Mouse (Mus musculus) cerebellum, adult (tissue): ENCODE measurements at regions not wholly inside any gene's neighbourhood (a gene's known extent, or its start where the extent isn't known, plus 50 kb on each side); places are given as distances from the start of the nearest gene placed in this dataset.

Experiments used
- ATAC-seq: cut with Nextera tagmentation; 2 replicates; pipeline ENCODE4 v1.9.2; 2017; ENCODE audit warnings: mild to moderate bottlenecking, moderate library complexity, mixed read lengths; ENCODE audit not compliant: insufficient number of reproducible peaks, low FRiP score, low TSS enrichment

DNA sequence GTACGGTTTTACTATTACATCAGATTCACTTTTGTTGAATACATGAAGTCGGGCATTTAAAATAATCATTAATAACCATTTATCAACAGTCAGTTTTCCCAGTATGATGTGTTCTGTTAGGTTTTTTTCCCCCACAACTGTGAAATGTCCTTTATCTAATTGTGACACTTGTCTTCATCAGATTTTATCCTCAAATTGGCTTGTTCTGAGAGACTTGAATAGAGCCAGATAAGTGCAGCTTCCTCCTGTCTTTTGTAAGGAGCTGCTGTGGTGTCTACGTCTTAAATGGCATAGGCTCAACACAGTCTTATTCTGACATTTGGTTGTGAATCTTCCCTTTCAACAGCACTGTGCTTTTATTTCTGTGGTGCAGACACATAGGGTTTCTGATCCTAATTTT, 206.8 kb upstream of the Itga1 start:
- no peak for ATAC-seq

DNA sequence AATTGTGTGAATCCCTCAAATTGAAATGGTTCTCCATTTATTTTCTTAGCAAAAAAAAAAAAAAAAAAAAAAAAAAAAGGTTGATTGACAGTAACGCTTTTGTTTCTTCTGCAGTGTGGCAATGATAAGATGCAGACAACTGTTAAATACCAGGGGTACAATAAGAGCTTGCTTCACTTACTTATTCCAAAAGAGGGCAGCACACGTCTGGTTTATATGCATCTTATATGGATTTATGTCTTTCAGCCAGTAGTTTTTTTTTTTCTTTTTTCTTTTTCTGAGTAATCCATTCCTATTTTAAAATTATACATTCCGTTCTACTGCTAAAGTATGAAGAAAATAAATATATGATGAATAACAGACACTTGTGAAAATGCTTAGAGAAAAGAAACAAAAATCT, 185.6 kb upstream of the Itga1 start:
- no peak for ATAC-seq

DNA sequence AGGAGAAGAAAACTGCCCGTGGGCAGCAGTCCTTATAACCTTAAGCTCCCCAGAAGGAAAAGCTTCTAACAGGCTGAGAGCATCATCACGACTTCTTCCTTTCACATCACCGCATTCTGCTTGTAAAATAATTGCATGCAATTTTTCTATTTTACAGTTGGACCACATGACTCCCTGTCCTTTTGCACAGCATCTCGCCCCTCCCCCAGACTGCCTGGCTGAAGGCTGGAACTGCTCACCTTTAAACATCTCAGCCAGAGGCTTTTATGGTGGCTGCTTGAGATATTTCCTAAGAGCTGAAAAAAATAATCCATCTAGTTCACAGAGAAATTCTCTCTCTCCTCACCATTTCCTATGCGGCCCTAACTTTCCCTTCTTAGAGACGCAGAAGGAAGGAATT, 164.4 kb upstream of the Itga1 start:
- ATAC-seq = no peak

DNA sequence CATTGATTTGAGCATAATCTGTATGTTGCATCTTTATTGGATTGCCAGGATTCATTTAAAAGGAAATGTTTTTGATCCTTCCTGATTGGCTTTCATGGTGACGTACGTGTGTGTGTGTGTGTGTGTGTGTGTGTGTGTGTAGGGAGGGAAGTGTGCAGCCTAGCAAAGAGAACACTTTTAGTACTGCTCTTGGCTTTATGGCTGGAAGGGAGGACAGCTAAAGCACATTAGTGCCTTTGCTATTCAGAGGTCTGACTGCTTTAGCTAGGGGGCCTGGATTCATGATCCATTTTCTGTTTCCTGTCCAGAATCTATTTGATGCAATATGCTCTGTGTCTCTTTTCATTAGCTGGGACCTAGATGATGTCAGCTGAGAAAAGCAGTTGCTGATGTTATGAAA, 155.6 kb upstream of the Itga1 start:
- ATAC-seq = no peak

DNA sequence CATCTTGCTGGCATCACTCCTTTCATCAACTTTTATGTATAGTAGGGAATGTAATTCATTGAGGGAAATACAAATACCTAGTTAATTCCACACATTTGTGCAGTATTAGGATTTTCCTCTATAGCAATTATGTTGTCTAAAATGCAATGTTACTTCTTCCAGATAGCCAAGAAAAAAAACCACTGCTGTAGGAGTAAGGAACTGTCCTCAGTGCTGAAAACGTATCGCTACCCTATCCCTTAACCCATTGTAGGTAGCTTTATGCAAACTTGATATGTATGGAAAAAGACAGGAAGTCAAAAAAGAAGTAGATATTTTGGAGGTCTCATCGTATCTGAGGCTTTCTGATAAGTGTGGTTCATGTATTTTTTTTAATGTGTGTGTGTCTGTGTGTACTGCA, 150.8 kb upstream of the Itga1 start:
- ATAC-seq = no peak

DNA sequence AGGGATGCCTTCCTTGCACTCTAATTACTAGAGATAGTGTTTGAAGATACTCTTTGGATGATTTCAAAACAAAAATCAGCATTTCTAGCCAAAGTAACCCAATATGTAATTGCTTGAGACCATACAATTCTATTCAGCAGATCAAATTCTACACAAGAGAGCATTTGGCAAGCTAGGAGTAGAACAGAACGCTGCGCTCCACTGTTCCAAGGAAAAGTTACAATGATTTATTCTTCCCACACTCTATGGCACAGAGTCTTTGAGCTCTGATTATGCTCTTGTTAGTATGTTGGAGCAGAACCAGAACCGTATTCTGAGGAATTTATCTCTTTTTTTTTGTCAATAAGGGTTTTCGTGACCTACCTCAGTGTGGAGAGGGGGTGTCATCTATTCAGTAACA, 130.2 kb upstream of the Itga1 start:
- ATAC-seq = no peak

DNA sequence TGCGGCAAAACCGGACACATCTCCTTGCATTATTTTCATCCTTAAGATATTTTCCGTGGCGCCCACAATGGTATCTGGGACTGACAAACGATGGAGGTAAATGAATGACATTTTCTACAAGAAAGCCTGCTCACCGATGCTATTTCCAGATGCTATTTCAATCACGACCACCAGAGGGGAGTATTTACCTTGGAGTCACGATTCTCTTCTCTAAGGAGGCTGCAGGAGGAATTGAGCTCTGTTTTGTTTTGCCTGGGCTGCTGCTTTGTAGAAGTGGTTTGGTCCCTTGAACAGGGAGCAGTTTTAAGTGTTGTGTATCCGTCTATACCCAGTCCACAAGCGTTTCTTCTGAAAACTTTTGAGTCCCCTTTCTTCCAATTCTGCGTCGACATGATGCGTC, 128.7 kb upstream of the Itga1 start:
- no peak for ATAC-seq

DNA sequence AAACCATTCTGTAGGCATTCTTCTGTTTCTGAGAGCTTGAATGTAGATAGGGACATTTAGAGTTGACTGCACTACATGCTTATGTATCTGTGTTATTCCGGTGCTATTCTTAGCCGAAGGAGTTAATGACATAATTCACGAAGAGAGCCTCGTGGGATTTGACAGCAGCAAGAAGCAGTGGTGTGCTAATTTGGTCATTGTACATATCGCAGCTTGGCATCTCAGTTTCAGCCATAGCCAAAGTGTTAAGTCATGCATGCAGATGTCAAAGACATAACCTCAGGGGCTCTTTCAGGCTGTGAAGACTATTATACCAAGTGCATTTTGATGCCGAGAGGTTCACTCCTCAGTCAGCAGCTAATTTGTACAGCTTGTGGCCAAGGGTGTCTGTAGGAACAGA, 125.1 kb upstream of the Itga1 start:
- no peak for ATAC-seq

DNA sequence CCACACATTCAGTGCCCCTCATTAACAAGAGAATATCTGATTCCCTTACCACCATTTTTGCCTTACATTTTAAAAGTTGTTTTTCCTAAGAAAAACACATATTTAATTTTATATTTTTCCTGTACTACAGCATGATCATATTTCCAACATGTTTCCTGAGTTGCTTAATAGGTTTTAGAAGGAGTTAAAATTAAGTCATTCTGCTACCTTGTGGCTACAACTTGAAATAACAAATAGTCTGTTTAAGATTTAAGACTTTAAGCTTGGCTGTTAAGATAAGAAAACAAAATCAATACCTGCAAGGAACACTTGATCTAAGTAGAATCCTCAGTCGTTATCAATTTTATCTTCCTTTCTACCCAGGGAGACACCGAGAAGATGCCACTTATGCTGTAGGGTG, 117.9 kb upstream of the Itga1 start:
- no peak for ATAC-seq

DNA sequence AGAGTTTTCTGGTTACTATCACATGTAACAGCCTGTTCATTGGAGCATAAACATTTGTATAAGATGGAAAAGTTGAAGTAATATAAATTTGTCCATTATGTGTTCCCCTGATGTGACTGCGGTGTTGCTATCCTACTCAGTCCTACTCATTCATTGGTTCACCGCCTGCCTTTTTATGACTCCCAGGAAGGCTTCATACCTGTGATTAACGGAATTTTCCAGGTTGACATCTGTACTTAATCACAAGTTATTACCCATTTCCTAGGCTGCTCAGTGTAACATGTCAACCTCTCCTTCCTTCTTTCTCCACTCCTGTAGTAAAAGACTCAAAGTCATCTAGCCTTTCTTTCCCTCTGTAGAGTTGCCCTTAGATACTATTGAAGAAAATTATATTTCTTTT, 109.5 kb upstream of the Itga1 start:
- ATAC-seq = no peak

DNA sequence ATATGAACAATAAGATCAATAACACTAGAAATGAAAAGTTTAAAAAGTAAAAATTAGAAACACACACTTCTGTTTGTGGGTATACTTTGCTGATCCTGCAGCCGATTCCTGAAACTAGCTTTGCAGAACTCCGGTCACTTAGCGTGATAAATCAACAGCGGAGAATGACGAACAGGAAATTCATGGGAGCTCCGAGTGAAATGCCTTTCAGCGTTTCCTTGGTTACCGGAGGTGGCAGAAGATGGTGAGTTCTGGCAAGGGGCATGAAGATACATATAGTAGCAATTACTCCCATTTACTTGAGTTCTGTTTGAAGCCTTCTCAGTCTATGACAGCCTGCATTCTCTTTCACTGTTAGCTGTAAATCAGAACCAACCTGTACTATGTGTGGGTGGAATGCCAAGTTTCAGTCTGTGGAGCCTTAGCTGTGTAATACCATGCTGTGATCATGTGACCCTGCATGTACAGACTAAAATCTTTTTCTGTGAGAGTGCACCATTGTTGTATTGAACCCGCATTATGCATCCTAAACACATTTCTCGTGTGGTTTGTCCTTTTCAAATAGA, 109.0 kb upstream of the Itga1 start:
- ATAC-seq = no peak

DNA sequence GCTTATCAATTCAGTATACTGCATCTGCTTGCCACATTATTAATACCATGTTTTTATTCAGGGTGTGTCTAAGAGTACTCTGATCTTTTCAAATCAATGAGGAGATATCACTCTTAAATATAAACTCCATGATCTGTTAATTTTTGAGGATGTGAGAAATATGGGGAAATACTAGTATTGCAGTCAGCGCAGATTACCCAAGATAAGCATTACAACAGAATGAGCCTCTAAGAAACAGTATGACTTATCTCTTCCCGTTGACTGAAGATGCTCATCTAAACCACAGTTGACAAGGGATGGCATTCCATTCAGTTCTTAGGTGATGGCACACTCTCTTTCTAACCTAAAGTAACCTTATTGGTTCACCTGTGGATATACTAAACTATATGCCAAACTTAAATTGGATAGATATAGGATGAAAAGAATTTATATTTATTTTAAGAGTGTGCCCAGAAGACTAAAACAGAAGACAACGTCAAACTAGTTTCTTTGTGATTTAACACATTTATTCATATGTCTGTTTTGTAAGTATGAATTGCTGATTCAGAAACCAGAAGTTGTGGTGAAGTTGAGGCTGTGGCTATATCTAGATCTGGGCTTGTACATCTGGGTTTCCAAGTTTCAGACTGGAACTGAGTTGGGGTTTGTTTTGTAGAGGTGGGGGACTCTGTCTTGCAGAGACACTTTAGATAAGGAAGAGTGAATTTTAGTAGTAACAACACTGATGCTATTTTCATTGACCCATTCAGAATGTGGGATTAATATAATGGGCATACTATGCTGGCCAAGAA, 107.8 kb upstream of the Itga1 start:
- ATAC-seq = no peak

DNA sequence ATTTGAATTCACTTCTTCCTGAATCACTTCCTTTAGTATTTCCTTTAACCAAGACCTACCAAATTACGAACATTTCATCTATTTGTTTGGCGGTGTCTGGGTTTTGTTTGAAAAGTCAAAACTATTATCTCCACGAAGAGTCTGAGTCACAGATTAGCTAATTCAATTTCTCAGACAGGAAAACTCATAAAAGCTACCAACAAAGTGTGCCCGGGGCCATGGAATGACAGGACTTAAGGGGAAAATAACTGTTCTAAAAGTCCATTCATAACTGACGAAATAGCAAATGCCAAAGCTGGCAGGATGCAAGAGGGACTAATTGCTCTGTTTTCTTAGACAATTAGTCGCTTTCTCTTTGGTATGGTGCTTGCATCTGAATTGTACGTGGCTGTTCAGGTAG, 105.0 kb upstream of the Itga1 start:
- no peak for ATAC-seq

DNA sequence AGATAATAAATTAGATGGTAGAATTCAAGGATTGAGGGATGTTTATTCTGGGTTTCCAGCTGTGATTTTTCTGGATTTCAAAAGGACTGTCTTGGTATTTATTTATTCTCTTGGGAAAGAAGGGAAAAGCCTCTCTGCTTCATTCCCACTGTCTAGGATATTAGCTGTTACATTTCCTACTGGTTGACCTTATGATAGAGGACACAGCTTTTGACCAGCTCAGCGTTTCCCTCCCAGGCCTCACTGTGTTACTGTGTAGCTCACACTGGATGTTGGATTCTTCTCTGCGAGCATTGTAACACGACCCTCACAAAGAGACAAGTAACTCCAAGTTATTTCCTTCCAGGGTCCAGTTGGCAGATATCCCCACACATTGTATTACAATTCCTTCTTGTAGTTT, 97.4 kb upstream of the Itga1 start:
- no peak for ATAC-seq

DNA sequence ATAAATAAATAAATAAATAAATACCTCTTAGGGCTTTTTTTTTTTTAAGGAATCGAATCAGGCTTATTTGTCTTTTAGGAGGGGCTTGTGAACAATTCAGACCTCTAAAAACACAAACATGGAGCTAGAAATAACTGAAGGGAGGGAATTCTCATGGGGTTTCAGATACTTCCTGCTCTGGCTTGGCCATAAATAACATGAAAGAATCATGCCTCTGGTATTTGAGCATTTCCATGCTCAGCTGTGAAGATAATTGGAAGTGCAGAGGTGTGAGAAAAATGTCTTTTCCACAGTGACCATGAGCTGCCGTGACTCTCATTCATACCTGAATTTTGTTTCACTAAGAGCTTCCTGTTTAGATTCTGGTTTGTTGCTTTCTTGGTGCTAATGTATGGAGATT, 86.3 kb upstream of the Itga1 start:
- ATAC-seq = no peak

DNA sequence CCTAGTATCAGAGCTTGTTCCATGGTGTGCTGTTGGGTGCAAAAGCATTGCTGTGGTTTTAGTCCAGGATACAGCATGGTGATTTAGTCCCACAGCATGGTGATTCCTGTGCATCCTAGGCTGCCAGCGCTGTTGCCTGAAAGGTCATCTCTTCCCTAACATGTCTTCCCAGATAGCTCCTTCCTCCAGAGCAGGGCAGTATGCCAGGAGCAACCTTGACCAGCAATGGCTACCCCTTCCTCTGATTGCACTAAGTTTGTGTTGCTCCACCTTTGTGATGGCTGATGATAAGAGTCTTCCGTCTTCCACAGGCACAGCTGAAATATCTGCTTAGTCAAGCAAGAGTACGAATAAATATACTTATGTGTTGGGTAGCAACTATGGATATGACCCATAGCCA, 85.6 kb upstream of the Itga1 start:
- no peak for ATAC-seq

DNA sequence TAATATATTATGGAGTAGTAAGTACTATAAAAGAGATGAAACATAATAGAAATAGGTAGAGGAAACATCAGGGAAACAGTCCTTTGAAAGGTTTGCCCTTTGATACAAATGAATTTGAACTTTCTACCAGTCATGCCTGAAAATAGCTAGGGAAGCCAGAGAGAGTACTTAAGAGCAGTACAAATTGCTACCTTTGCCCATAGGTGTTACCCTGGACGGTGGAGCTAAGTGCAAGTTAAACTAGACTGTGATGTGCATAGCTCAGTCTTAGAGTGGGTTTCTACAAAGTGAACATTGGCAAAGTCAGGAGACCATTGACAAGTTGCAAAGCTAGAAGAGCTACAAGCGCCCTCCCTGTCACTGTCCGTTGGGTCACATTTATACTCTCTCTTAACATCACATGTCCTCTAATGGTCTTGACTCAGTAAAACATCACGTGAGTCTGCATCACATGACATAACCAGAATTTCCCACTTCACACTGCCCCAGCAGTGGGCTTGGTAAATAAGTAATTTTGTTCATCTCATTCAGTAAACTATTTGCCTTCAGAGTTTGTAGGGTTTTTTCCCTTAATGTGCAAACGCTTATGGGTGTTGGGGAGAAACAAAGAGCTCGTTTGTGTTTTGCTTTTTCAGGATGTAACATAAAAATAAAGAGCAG, 80.6 kb upstream of the Itga1 start:
- no peak for ATAC-seq

DNA sequence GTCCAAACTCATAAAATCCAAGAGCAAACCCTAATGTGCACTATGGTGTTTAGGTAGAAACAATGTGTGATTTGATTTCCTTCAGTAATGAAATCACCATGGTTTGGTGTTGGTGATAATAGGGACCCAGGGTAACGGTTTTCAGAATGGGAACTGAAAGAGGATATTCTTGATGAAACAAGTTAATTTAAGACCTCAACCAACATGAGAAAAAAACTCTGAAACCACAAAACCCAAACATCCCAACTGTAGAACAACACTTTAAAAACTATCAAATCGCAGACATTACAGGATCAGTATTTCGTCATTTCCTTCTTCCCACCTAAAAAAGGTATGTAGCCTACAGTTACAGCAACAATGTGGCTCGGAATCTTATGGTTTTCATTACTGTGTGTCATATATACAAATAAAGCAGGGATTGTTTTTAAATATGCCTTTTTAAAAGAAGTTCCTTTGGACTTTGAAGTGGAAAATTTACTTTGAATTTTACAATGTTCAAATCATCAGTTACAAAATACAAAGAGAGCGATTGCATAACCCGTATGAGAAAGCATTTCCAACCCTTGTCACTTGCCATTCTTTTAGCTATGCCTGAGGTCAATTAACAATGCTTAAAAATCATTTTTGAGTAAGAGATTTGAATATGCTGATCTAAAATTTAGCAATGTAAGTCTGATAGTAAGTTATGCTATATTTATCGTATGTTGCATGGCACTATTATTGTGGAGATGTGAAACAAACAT, 76.6 kb upstream of the Itga1 start:
- no peak for ATAC-seq

DNA sequence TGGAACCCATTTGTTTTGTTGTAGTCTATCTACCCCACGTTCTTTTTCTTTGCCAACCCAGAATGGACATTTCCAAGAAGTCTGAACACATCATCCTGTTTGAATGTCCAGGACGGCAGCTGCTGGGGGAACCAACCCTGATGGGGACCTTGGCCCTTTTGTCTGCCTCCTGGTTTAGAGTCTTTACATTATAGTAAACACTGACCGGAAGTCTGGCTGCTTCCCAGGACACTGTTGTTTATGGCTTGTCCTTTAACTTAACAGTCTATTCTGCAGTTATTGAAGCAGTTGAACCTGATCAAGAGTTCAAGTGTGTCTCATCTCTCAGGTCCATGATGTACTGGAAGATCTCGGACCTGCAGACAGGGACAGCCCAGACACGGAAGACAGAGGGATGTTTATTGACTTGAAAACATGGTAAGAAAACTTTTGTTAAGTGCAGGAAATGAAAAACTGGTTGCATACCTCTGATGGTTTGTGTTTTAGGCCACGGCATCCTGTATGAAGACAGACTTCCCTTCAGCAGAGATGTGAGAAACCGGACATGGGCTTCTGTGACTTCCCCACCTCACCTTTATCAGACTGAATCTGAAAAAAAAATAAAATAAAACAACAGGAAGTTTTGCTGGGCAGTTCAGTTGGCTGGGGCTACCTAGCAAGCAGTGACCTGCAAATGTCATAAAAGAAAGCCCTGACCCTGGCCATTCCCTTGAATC, 69.7 kb upstream of the Itga1 start:
- ATAC-seq = no peak

DNA sequence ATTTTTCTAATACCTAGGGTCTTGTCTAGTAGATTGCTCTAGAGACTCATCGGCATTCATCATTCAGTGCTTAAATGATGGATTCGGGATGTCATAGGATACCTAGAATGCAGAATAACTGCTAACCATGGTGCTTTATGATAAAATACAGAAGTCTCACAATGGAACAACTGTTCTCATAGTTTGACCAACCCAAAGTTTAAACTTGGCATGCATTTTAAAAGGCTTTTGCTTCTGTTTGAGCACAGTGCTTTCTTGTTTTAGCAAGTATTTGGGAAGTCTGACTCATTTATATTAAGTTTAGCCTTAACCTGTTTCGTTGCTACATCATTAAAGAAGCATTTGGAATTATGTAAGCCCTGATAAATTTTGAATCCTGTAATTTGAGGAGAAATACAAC, 64.2 kb upstream of the Itga1 start:
- ATAC-seq = no peak
